Mouse (Mus musculus) lung, adult 18-20 months (tissue): Measurements from ENCODE around the gene Bin2.
"Not testable (repeated sequence)": the region's sequence is repeated elsewhere in the genome, so short reads cannot be mapped to it uniquely, and the experiment has no call there.

Experiments used
- DNase-seq, 2 experiments: peaks; one replicate each; pipeline ENCODE4 v3.0.0; 2022; ENCODE audit warnings: mixed read lengths in 2 of 2

The Bin2 gene

GRCm38 (mm10) chr15:100614996-100615824, 54.1 kb downstream of the Bin2 start, which contains the start of gene Dazap2:
TSS of gene Dazap2 (plus strand) at chr15:100615349.
- DNase-seq = peak; percentile 97 to 98

GRCm38 (mm10) chr15:100614218-100614995, 54.9 kb downstream of the Bin2 start:
- DNase-seq = no peak

GRCm38 (mm10) chr15:100613584-100613983, 55.8 kb downstream of the Bin2 start:
- DNase-seq = peak; percentile 75 to 81

GRCm38 (mm10) chr15:100612432-100612831, 56.9 kb downstream of the Bin2 start:
- no peak for DNase-seq

- DNase-seq = no peak
Observed at GRCm38 (mm10) chr15:100611951-100612350, 57.4 kb downstream of the Bin2 start.

- DNase-seq = not testable (repeated sequence)
Observed at GRCm38 (mm10) chr15:100606677-100607076, 62.7 kb downstream of the Bin2 start.

GRCm38 (mm10) chr15:100601669-100602068, 67.7 kb downstream of the Bin2 start:
- DNase-seq = no peak

- no peak for DNase-seq
Observed at GRCm38 (mm10) chr15:100600696-100601272, 68.6 kb downstream of the Bin2 start.

- peak; percentile 76 to 82 for DNase-seq
Observed at GRCm38 (mm10) chr15:100600047-100600695, 69.2 kb downstream of the Bin2 start.

- DNase-seq = peak; percentile 62 to 70
Observed at GRCm38 (mm10) chr15:100599276-100600046, 69.9 kb downstream of the Bin2 start, which contains the start of gene Pou6f1. TSS of gene Pou6f1 (minus strand) at chr15:100599984.

- DNase-seq = peak; percentile 59 to 67
Observed at GRCm38 (mm10) chr15:100598883-100599275, 70.5 kb downstream of the Bin2 start.

- peak; percentile 73 to 78 for DNase-seq
Observed at GRCm38 (mm10) chr15:100598287-100598882, 71.0 kb downstream of the Bin2 start.

- no peak for DNase-seq
Observed at GRCm38 (mm10) chr15:100592817-100593216, 76.5 kb downstream of the Bin2 start.
